Mouse (Mus musculus) limb, embryonic 12.5 days (tissue): Measurements from ENCODE around the gene Eprs. TPM values are rescaled to one million over a fixed set of nuclear protein-coding genes. Genes with fewer than 3 reads are reported as not detected.

ENCODE experiments used
- ATAC-seq: fragments of 200-750 bp; cut with Nextera tagmentation; 2 replicates; pipeline ENCODE4 v1.8.0; 2017; ENCODE audit warnings: low read depth, moderate TSS enrichment; ENCODE audit not compliant: insufficient number of reproducible peaks, insufficient read depth, low FRiP score, low TSS enrichment
- H3K27ac ChIP-seq: fragments of 300-500 bp; sonication (generic); 2 replicates; pipeline ENCODE4 v1.5.1; 2016; ENCODE audit warnings: mild to moderate bottlenecking, moderate library complexity
- H3K27me3 ChIP-seq: fragments of 300-500 bp; sonication (generic); 2 replicates; pipeline ENCODE4 v1.6.1; 2016; ENCODE audit warnings: mild to moderate bottlenecking, moderate library complexity
- H3K36me3 ChIP-seq: fragments of 300-500 bp; sonication (generic); 2 replicates; pipeline ENCODE4 v1.6.1; 2016; ENCODE audit warnings: mild to moderate bottlenecking, moderate library complexity
- H3K4me1 ChIP-seq: fragments of 300-500 bp; sonication (generic); replicated peaks from 2 replicates; pipeline ENCODE4 v1.6.1; 2016
- H3K4me2 ChIP-seq: fragments of 300-500 bp; sonication (generic); 2 replicates; pipeline ENCODE4 v1.6.1; 2016; ENCODE audit warnings: mild to moderate bottlenecking, moderate library complexity
- H3K4me3 ChIP-seq: fragments of 300-500 bp; sonication (generic); replicated peaks from 2 replicates; pipeline ENCODE4 v1.5.1; 2016; ENCODE audit warnings: mild to moderate bottlenecking
- H3K9ac ChIP-seq: fragments of 300-500 bp; sonication (generic); replicated peaks from 2 replicates; pipeline ENCODE4 v1.6.1; 2016; ENCODE audit warnings: mild to moderate bottlenecking, moderate library complexity
- H3K9me3 ChIP-seq: fragments of 300-500 bp; sonication (generic); 2 replicates; pipeline ENCODE4 v1.6.1; 2016; ENCODE audit warnings: mild to moderate bottlenecking, moderate library complexity
- WGBS: fragments of 180-500 bp; shearing (Covaris S2); methylation state at CpG from one replicate; pipeline ENCODE4 v1.1.7; 2016; 5-methylcytosine and 5-hydroxymethylcytosine counted together
- polyA plus RNA-seq: library from polyadenylated mRNA; unstranded; fragments of >200 nt; fragmentation: Nextera tagmentation; extraction: Ambion mirVana; gene quantifications from 2 replicates; pipeline ENCODE4 v1.2.1, GENCODE M21; 2016

Gene Eprs
- polyA plus RNA-seq, 1 experiment from 2014 or later = 151 TPM

DNA sequence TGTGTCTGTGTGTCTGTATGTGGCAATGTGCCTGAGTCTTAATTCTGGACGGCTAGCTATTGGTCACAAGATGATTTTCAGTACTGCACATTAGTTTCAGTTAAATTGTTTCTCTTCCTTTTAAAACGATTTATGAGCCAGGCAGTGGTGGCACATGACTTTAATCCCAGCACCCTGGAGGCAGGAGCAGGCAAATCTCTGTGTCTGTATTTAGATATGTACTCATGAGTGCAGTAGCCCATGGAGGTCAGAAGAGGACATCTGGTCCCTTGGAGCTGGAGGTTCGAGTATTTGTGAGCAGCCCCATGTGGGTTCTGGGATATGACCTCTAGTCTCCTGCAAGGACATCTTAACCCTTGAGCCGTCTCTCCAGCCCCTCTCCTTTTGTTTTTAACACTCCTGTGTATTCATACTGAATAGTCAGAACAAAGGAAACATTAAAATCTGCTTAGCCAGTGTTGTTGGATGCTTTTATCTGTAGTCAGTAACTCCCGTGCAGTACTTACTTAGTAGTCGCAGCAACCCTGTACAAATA lies 27.5 kb upstream of the Eprs start:
- no peak overlapping the region for H3K27ac ChIP-seq
- H3K9ac ChIP-seq = no peak overlapping the region
- H3K36me3 ChIP-seq = peaks cover 16% of the 10 kb centered on the region
- no peaks in the 10 kb centered on the region for H3K27me3 ChIP-seq
- 87% methylated on average over 6 of the region's 6 CpGs for WGBS
- peaks cover 9% of the 10 kb centered on the region for H3K4me1 ChIP-seq
- no peak overlapping the region for H3K4me2 ChIP-seq
- no peak overlapping the region for H3K4me3 ChIP-seq
- ATAC-seq = no peak
- H3K9me3 ChIP-seq = no peaks in the 10 kb centered on the region

DNA sequence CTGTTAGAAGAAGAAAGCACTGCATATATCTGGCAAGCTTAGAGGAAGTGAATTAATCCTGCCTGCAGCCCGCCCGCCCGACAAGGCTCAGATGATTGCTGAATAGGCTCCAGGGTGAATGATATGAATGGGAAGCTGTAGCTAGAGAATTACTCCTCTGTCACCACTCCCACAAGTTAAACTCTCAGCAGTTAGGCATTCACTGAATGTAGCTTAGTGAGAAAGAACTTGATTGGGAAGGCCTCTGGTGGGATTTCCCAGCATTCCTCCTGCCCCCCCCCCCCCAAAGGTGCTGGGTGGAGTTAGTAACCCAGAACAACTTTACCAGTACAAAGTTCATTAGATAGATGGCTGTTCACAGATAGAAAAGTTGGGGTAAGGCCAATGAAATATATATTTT lies 26.3 kb upstream of the Eprs start:
- H3K4me1 ChIP-seq = peaks cover 9% of the 10 kb centered on the region
- H3K4me3 ChIP-seq = no peak overlapping the region
- H3K9me3 ChIP-seq = no peaks in the 10 kb centered on the region
- no peak overlapping the region for H3K9ac ChIP-seq
- H3K27me3 ChIP-seq = no peaks in the 10 kb centered on the region
- ATAC-seq = no peak
- no peak overlapping the region for H3K27ac ChIP-seq
- peaks cover 29% of the 10 kb centered on the region for H3K36me3 ChIP-seq
- WGBS = 87% methylated on average over 3 of the region's 3 CpGs
- no peak overlapping the region for H3K4me2 ChIP-seq

DNA sequence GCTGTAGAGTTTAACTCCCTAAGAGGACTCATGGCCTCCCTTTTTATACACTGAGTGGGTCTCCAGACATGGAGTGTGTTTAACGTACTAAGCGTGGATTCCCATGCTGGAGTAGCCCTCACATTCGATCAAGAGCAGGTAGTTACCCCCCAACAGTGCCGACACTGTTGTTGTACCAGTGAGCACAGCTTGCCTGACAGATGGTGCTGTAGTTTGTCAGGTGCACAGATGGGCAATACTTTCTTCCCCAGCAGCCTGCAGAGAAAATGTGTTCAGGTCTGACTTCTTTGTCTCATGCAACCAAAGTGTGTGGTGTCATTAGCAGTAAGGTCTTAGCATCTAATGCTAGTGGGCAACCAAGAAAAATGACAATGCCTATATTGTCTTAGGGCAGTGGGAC lies 20.4 kb upstream of the Eprs start:
- Histone ChIP-seq H3K36me3 (peaks cover 87% of the 10 kb centered on the region), H3K9ac (no peak overlapping the region), H3K27me3 (no peaks in the 10 kb centered on the region), H3K27ac (no peak overlapping the region), H3K4me3 (no peak overlapping the region), H3K4me2 (no peak overlapping the region), H3K4me1 (no peaks in the 10 kb centered on the region), H3K9me3 (no peaks in the 10 kb centered on the region)
- no peak for ATAC-seq
- WGBS = 95% methylated on average over 4 of the region's 4 CpGs

DNA sequence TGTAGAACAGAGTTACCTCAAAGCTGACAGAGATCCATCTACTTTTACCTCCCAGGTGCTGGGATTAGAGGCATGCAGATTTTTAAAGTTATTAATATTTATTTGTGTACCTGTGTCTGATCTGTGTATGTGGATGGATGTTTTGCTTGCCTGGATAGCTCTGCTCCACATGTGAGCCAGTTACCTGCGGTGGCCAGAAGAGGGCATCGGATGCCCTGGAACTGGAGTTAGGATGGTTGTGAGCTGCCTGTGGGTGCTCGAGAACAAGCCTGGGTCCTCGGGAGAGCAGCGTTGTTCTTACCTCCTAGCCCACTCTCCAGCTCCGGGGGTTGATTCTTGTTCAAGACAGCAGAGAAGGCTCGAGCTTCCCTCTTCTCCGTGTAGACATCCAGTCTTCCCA lies 19.4 kb upstream of the Eprs start:
- no peak overlapping the region for H3K27ac ChIP-seq
- H3K9me3 ChIP-seq = no peaks in the 10 kb centered on the region
- ATAC-seq = no peak
- H3K36me3 ChIP-seq = peaks cover 96% of the 10 kb centered on the region
- H3K4me1 ChIP-seq = no peaks in the 10 kb centered on the region
- no peak overlapping the region for H3K9ac ChIP-seq
- no peaks in the 10 kb centered on the region for H3K27me3 ChIP-seq
- 84% methylated on average over 8 of the region's 8 CpGs for WGBS
- no peak overlapping the region for H3K4me3 ChIP-seq
- no peak overlapping the region for H3K4me2 ChIP-seq

DNA sequence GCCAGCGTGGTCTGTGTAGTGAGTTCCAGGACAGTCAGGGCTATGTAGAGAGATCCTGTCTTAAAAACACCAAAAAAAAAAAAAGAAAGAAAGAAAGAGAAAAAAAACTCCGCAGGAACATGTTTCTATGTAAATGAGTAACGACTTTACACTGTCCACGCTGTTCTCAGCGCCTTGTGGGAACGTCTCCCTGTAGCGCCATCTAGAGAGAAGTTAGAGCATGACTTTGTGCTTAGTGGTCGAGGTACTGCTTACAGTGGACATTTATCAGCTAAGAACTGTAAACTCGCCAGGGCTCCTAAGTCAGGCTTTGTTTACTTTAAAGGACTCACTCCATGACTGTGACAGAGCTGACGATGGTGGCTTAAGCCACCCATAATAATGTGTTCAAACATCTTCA lies 16.7 kb upstream of the Eprs start:
- 79% methylated on average over 10 of the region's 10 CpGs for WGBS
- ATAC-seq = no peak
- no peak overlapping the region for H3K9ac ChIP-seq
- no peak overlapping the region for H3K4me2 ChIP-seq
- no peak overlapping the region for H3K4me3 ChIP-seq
- no peak overlapping the region for H3K27ac ChIP-seq
- H3K36me3 ChIP-seq = peaks cover 97% of the 10 kb centered on the region
- H3K9me3 ChIP-seq = no peaks in the 10 kb centered on the region
- H3K4me1 ChIP-seq = no peaks in the 10 kb centered on the region
- no peaks in the 10 kb centered on the region for H3K27me3 ChIP-seq

DNA sequence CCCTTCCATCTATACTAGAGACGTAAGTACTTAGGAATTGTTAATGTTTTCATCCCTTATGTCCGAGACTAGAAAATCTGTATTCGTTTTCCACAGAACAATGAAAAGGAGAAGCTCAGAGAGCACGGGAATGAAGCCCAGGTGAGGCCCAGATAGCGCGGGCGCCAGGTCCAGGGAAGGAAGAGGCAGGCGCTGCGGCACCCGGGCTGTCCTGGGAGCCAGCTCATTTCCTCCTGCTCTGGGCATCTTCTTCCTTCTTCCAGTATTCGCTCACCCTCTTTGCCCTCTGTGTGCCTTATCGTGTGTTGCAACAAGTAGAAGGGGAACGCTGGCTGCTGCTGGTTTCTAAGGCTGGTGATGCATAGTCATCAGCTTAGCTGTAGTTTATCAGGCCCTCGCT lies 13.1 kb upstream of the Eprs start:
- no peaks in the 10 kb centered on the region for H3K4me1 ChIP-seq
- no peaks in the 10 kb centered on the region for H3K27me3 ChIP-seq
- no peaks in the 10 kb centered on the region for H3K9me3 ChIP-seq
- H3K27ac ChIP-seq = no peak overlapping the region
- no peak overlapping the region for H3K9ac ChIP-seq
- no peak for ATAC-seq
- no peak overlapping the region for H3K4me2 ChIP-seq
- peaks cover 94% of the 10 kb centered on the region for H3K36me3 ChIP-seq
- no peak overlapping the region for H3K4me3 ChIP-seq
- WGBS = 93% methylated on average over 14 of the region's 14 CpGs

DNA sequence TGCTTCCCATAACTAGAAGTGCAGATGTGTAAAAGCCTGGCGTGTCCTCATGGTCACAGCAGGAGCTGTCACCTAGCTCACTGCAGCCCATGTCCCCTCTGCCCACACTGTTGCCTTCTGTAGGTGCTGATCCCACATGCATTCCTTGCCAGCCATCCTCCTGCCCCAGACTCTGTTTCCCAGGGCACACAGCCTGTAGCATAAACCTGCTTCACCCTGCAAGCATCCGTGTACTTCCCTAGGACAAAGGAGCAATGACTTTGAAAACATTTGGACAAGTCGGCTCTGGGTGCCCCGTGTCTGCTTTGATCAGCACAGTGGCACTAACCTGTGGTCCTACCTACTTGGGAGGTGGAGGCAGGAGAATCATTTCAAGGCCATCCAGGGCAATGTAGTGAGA lies 12.2 kb upstream of the Eprs start:
- Histone ChIP-seq H3K9ac (no peak overlapping the region), H3K27me3 (no peaks in the 10 kb centered on the region), H3K4me2 (no peak overlapping the region), H3K36me3 (peaks cover 94% of the 10 kb centered on the region), H3K4me1 (no peaks in the 10 kb centered on the region), H3K4me3 (no peak overlapping the region), H3K9me3 (no peaks in the 10 kb centered on the region), H3K27ac (no peak overlapping the region)
- WGBS = 91% methylated on average over 4 of the region's 4 CpGs
- no peak for ATAC-seq

DNA sequence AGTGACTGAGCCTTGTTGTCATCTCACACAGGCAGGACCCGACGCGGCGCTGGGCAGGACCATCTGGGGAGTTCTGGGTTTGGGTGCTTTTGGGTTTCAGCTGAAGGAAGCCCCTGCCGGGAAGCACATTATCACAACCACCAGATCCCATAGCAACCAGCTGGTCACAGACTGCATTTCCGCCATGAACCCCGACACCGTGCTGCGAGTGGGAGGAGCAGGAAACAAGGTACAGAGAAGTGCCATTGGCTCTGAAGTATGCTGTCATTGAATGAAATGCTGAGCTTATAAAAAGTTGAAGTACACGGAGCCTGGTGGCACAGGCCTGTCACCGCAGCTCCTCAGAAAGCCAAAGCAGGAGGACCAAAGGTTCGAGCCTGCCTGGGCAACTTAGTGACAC lies 10.7 kb upstream of the Eprs start:
- H3K27me3 ChIP-seq = no peaks in the 10 kb centered on the region
- no peaks in the 10 kb centered on the region for H3K9me3 ChIP-seq
- no peak overlapping the region for H3K4me3 ChIP-seq
- H3K4me1 ChIP-seq = no peaks in the 10 kb centered on the region
- no peak overlapping the region for H3K27ac ChIP-seq
- 92% methylated on average over 12 of the region's 12 CpGs for WGBS
- ATAC-seq = no peak
- H3K4me2 ChIP-seq = no peak overlapping the region
- H3K9ac ChIP-seq = no peak overlapping the region
- peaks cover 91% of the 10 kb centered on the region for H3K36me3 ChIP-seq

DNA sequence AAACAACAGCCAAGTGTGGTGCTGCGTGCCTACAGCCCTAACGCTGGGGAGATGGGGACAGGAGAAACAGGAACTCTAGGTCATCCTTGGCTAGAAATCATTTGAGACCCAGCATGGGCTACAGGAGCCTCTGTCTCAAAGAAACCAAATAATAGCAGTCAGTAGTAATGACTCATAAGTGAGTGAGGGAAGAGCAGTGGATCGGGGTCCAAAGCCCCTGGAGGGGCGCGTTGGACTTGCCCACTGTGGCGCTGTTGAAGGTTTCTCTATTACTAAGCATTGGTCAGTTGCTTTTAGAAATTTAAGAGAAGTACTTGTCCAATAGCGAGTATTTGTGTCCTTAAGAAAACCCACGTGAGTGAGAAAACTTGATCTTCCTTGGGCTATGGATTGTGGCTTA lies 9.5 kb upstream of the Eprs start:
- Histone ChIP-seq H3K9me3 (no peaks in the 10 kb centered on the region), H3K36me3 (peaks cover 88% of the 10 kb centered on the region), H3K9ac (no peak overlapping the region), H3K27me3 (no peaks in the 10 kb centered on the region), H3K27ac (no peak overlapping the region), H3K4me3 (no peak overlapping the region), H3K4me1 (no peaks in the 10 kb centered on the region), H3K4me2 (no peak overlapping the region)
- ATAC-seq = no peak
- 95% methylated on average over 8 of the region's 8 CpGs for WGBS

DNA sequence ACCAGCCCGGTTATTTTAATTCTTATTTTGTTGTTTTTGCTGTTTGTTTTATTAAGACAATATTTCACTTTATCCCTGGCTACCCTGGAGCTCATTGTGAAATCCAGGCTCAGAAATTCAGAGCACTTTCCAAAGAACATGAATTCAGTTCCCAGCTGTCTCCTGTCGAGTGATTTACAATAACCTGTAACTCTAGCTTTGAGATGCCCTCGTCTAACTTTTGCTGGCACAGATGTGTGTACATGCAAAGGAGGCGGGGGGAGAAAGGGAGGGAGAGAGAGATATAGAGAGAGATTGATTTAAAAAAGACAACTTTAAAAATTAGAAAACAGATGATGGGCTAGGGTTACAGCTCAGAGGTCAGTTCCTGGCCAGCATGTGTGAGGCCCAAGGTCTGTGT lies 8.1 kb upstream of the Eprs start:
- no peak overlapping the region for H3K4me2 ChIP-seq
- peaks cover 84% of the 10 kb centered on the region for H3K36me3 ChIP-seq
- H3K9ac ChIP-seq = no peak overlapping the region
- H3K27ac ChIP-seq = no peak overlapping the region
- H3K4me1 ChIP-seq = no peaks in the 10 kb centered on the region
- H3K27me3 ChIP-seq = no peaks in the 10 kb centered on the region
- H3K4me3 ChIP-seq = no peak overlapping the region
- 86% methylated on average over 4 of the region's 4 CpGs for WGBS
- H3K9me3 ChIP-seq = no peaks in the 10 kb centered on the region
- ATAC-seq = no peak

DNA sequence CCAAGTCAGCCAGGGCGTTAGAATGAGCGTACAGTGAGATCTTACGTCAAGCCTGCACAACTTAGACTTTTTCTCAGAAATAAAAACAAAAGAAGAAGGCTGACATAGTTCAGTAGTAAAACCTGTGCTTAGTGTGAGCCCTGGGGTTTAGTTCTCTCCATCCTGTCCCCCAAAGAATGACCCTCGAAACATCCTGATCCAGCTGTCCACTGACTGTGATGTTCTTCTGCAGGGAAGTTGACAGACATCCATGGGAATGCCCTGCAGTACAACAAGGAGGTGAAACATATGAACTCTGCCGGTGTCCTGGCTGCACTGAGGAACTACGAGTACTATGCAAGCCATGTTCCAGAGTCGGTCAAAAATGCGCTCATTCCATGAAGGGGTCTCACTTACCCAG lies 6.6 kb upstream of the Eprs start:
- 94% methylated on average over 8 of the region's 8 CpGs for WGBS
- Histone ChIP-seq H3K4me1 (no peaks in the 10 kb centered on the region), H3K9ac (no peak overlapping the region), H3K27ac (no peak overlapping the region), H3K9me3 (no peaks in the 10 kb centered on the region), H3K4me2 (no peak overlapping the region), H3K27me3 (no peaks in the 10 kb centered on the region), H3K4me3 (no peak overlapping the region), H3K36me3 (peaks cover 70% of the 10 kb centered on the region)
- ATAC-seq = no peak

DNA sequence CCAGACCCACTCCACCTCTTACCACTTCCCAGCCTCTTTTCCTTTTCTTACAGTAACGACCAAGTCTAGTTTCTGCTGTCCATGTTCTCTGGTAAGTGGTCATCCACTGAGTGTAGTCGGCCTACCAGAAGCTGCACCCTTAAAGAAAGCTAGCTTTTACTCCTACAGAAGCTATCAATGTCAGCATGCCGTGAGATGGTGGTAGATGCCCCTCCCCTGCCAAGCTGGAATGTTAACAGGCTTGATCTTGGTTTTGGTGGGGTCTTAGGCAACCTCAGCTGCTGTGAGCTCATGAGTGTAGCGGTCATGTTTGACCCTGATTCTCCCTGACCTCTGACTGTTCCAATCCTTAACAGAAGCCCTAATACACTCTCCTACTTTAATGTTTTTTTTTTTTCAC lies 4.6 kb upstream of the Eprs start:
- Histone ChIP-seq H3K4me2 (no peak overlapping the region), H3K4me3 (no peak overlapping the region), H3K27me3 (no peaks in the 10 kb centered on the region), H3K27ac (no peak overlapping the region), H3K9ac (no peak overlapping the region), H3K4me1 (0 out of 2 replicates have a peak, but pooled peaks cover 3% of the 10 kb centered on the region), H3K9me3 (no peaks in the 10 kb centered on the region), H3K36me3 (peaks cover 52% of the 10 kb centered on the region)
- no peak for ATAC-seq
- 83% methylated on average over 4 of the region's 4 CpGs for WGBS
